Mouse (Mus musculus) kidney, adult 8-10 months (tissue): ENCODE measurements around the gene Gabbr2.

Source experiments
- DNase-seq, 2 experiments: peaks; one replicate each; pipeline ENCODE4 v3.0.0; 2022

Gabbr2 gene

DNA sequence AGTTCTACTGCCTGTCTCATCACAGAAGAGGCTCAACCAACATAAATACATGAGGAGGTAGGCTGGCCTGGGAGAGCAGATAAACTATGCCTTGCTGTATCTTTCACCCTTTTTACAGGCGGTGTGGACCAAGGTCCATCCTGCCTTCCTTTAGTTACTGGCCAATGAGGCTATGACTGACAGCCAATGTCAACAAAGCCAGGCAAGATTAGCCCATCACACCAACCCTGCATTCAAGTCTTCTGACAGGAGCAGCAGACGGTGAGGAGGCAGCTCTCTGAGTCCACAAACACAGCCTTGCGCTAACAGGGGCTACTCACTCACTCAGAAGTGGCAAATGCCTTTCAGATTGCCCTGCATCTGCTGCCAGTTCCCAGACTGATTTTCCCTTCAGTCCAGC is 3.4 kb downstream of the Gabbr2 start:
- no peak for DNase-seq

DNA sequence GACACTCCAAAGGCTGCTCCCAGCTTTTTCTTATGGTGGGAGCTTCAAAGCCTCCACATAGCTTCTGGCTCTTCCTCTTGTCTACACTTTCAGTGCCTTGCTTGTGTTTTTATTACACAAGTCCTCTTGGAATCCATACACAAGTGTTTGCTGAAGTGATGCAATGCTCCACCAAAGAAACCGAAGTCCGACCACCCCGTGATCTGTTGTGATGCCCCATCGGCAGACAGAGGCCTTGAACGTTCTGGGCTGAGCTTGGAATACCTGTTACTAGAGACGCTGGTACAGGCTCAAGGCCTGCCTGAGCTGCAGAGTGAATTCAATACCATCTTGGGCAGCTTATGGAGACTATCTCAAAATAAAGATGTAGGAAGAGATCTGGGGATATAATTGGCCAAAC is 3.9 kb downstream of the Gabbr2 start:
- DNase-seq: no peak

- no peak for DNase-seq
Observed at GRCm38 (mm10) chr4:46986054-46986453, 5.6 kb downstream of the Gabbr2 start.

DNA sequence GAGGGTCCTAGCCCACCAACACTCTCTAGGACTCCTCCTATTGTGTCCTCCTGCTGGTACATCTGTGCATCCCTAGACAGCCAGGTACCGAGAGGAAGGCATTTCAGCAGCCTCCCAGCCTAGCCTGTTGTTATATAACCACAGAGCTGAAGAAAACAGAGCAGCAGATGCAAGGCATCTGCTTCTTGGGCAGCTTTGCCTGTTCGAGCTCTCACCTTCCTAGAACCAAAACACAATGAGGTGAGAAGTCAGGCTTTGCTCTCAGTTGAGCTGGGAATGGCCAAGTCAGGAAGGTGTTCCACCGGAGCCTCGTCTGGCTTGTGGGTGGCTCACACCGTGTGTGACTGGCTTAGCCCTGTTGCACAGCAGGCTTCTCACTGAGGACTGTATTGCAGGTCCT is 8.8 kb downstream of the Gabbr2 start:
- no peak for DNase-seq

GRCm38 (mm10) chr4:46982094-46982493 is 9.6 kb downstream of the Gabbr2 start:
- no peak for DNase-seq

DNA sequence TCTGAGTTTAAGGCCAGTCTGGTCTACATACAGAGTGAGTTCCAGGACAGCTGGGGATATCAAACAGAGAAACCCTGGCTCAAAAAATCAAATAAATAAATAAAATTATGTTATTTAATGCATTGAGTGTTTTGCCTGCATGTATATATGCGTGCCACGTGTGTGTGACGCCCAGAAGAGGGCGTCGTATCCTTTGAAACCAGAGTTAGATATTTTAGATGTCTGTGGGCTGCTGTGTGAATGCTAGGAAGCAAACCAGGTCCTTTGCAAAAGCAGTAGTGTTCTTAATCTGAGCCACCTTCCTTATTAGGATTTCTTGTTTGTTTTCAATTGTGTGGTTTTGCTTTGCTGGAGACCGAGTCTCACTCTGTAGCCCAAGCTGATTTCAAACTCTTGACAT is 13.3 kb downstream of the Gabbr2 start:
- no peak for DNase-seq

DNA sequence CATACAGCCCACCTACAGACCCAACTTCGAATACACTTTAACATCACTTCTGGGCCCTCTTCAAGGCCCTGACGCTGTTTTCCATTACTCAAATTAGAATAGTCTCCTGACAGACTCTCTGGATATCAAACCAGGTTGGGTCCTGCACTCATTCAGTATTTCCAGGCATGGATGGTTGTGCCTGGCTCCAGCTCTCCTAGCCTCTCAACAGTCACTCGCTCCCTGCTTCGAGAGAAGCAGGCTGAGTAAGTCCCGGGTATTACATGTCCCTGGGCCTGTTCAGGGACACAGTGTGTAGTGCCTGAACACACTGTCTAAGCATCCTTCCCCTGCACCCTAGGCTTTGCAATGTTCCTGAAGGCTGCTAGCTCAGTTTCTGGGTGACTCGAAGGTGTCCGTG is 14.5 kb downstream of the Gabbr2 start:
- no peak for DNase-seq

DNA sequence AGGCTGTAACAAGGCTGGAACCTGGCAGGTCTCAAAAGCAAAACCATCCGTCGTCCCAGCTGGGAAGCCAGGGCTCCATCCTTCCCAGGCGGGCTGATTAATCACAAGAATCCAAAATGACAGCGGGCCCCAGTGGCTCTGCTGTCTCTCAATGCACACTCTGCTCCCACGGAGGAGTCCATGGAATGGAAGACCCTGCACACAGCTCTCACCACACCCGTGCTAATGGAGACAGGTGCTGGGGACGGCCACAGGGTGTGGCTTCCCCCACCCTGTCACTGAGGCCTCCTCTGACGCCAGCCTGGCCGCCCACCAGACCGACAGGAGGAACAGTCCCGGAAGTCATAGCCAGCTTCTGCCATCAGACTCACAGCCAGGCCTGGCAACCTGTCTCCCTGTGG is 15.0 kb downstream of the Gabbr2 start:
- no peak for DNase-seq

- DNase-seq: no peak
Observed at GRCm38 (mm10) chr4:46973322-46973721, 18.4 kb downstream of the Gabbr2 start.

- no peak for DNase-seq
Observed at GRCm38 (mm10) chr4:46967981-46968380, 23.7 kb downstream of the Gabbr2 start.

- DNase-seq: no peak
Observed at GRCm38 (mm10) chr4:46966551-46966950, 25.1 kb downstream of the Gabbr2 start.

GRCm38 (mm10) chr4:46961403-46961802 is 30.3 kb downstream of the Gabbr2 start:
- DNase-seq: no peak

GRCm38 (mm10) chr4:46960208-46960607 is 31.5 kb downstream of the Gabbr2 start:
- DNase-seq: no peak

GRCm38 (mm10) chr4:46959776-46960175 is 31.9 kb downstream of the Gabbr2 start:
- peak; percentile 72 to 80 for DNase-seq

DNA sequence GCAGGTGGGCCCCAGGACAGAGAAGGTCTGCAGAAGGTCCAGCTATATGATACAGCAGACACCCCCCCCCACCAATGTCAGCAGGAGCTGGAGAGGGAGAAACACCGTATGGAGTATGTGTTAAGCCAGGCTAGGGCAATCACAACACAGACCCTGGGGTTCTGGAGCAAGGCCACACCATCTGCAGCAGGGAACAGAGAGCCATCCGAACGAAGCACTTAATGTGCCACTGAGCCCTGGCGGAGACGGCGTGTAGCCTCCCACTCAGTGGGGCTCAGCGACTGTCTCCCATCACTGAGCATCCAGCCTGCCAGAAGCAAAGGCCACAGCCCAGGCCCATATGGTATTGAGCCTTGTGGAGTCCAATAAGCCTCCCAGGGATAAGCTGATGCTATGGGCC is 33.7 kb downstream of the Gabbr2 start:
- DNase-seq: no peak

GRCm38 (mm10) chr4:46956966-46957365 is 34.7 kb downstream of the Gabbr2 start:
- no peak for DNase-seq

- DNase-seq: peak; percentile 15 to 42
Observed at GRCm38 (mm10) chr4:46953021-46953420, 38.7 kb downstream of the Gabbr2 start.

GRCm38 (mm10) chr4:46952562-46952961 is 39.1 kb downstream of the Gabbr2 start:
- no peak for DNase-seq

GRCm38 (mm10) chr4:46934291-46934690 is 57.4 kb downstream of the Gabbr2 start:
- DNase-seq: no peak

DNA sequence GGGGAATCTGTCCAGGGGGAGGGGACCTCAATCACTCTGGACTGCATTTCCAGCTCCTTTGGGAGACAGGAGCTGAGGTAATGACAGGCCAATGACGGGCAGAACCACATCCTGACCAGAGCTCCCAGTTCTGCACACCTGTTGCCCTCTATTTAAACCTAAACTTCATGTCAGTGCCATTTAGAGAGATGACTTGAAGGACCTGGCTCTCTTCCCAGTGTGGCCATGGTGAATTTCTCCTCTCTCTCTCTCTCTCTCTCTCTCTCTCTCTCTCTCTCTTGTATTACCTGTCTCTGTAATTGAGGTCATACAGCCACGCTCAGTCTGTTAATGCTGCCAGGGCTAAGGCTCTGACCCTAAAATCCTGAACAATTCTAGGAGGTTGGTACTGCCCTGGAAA is 58.1 kb downstream of the Gabbr2 start:
- no peak for DNase-seq

GRCm38 (mm10) chr4:46931706-46932397 is 59.8 kb downstream of the Gabbr2 start:
- no peak for DNase-seq

DNA sequence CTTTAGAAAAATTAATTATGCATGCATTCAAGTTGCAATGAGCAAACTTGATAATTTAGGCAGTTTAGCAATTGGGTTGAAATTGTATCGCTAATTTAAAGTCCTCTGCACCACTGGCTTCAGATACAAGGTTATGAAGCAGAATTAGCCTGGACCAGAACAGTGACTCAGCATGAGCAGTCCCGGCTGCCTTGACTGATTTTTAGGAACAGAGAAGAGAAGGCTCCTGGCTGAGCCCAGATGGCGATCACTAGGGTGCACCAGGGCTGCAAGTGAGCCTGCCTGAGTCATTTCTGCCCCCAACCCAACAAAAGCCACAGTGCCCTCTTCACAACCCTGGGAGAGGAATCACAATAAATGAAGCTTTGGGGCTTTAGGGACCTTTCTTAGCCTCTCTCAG is 63.6 kb downstream of the Gabbr2 start:
- no peak for DNase-seq

DNA sequence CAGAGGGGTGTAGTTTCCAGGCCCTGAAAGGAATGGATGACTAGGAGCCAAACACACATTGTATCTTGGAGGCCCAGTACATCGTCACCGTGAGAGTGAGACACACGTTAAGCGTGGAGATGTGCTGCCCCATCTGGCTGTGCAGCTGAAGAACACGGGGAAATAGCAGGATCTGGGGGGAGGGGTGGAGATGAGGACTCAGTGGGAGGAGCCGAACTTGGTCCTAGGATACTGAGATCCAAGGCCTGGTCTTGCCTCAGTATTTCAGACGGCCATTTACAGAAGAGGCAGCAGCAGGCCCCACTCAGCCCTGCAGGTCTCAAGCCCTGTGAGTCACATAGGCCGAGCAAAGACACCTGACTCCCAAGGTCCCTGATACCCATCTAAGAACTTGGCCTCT is 72.5 kb downstream of the Gabbr2 start:
- DNase-seq: no peak

DNA sequence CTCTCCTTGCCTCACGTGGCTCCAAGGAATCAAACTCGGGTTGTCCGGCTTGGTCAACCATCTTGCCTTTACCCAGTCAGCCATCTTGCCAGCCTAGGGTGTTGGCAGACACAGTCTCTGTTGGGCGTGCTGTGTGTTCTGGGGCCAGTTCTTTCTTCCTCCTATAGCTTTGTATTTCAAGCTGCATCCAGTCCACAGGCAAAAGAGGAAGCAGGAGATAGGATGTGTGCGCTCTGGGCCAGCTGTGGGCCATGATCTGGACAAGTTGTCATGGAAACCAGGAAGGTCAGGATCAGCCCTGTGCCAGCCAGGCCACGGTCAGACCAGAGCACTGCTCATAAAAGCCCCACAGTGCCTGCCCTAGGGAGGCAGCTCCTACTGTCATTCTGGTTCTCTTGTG is 74.9 kb downstream of the Gabbr2 start:
- DNase-seq: no peak

DNA sequence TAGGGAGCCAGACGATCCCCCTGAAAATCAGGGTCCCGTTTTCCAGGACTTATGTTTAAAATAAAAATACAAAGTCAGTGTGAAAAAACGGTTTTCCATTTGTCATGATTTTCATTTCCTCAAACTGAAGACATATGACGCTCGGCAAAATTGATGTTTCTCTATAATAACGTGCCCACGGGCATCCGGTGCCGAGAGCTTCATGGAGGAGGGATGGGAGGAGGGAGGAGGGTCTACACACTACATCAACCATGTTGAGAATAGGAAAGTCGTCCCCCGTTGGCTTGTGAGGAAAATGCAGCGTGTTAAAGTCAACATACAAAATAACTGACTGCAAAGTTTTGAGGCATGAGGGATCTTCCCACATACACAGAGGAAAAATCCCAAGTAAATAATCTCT is 75.7 kb downstream of the Gabbr2 start:
- no peak for DNase-seq

DNA sequence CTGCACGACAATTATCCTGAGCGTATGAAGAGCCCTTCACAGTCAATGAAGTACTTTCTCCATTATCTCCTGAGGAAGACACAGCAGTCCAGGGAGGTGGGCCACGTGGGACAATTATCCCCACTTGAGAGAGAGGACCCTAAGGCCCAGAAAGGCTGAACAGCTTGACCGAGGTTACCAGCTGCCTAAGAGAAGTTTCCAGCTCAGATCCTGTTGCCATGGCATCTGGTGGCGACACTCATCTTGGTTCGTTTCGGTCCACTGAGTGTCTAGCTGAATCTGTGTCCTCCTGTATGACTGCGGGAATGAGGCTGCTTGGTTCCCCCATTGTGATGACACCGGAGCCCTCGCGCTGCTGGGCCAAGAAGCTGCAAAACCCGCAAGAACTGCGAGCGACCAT is 76.2 kb downstream of the Gabbr2 start:
- DNase-seq: no peak
